Mouse (Mus musculus): Measurements from ENCODE around the gene Aspscr1. TPM values are rescaled to one million over a fixed set of nuclear protein-coding genes. Genes with fewer than 3 reads are reported as not detected.

The Aspscr1 gene
- polyA plus RNA-seq, 1 experiment from 2014 or later: 122 TPM

DNA sequence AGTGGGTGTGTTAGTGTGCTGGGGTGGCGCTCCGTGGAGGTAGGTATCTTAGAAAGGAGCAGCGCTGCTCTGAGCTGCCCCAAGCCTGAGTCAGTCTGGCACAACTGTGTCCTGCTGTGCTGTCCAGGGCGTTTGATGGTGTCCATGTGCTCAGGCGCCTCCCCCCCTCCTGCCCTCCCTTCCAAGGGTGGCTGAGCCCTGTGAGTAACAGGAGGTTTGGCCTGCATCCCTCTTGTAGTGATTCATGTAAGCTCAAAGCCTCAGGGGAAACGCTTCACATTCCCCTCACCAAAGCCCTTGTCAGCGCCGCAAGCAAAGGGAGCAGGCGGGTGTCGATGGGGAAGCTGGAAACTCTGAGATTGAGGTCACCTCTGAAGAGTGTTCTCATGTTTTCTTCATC lies 25.0 kb downstream of the Aspscr1 start:
- Histone ChIP-seq H3K9me3 (ENCODE audit: control insufficient read depth, low read length) (no peaks in the 10 kb centered on the region), H3K4me2 (ENCODE audit: low read depth, severe bottlenecking) (no peak overlapping the region), H3K9ac (ENCODE audit: low read length) (no peak overlapping the region; the same call in 1 of the 2 replicates), H3K36me3 (ENCODE audit: control insufficient read depth, insufficient read depth, low read length) (peaks cover 14% of the 10 kb centered on the region; the same call in 1 of the 2 replicates), H3K27ac (replicated peaks; ENCODE audit: low read depth, low read length) (peak overlapping the region; percentile 45), H3K4me1 (ENCODE audit: control insufficient read depth, insufficient read depth, low read length) (peaks cover 31% of the 10 kb centered on the region), H3K4me3 (ENCODE audit: low read depth, low read length) (no peak overlapping the region), H3K27me3 (ENCODE audit: control insufficient read depth, insufficient read depth, low read length) (no peaks in the 10 kb centered on the region)
- WGBS: 35% methylated on average over 10 of the region's 10 CpGs
- ATAC-seq (ENCODE audit: insufficient number of reproducible peaks, low FRiP score, low TSS enrichment, low read depth) (no peak), DNase-seq (ENCODE audit: low spot score) (no peak)

GRCm38 (mm10) chr11:120703696-120704454 lies 31.1 kb downstream of the Aspscr1 start:
- peak overlapping the region; percentile 31 for H3K9ac ChIP-seq (ENCODE audit: low read length)
- peak overlapping the region; percentile 7; the same call in 1 of the 2 replicates for H3K4me2 ChIP-seq (ENCODE audit: low read depth, severe bottlenecking)
- H3K4me1 ChIP-seq (ENCODE audit: control insufficient read depth, insufficient read depth, low read length): peaks cover 48% of the 10 kb centered on the region
- peak overlapping the region; percentile 81 for H3K27ac ChIP-seq (replicated peaks; ENCODE audit: low read depth, low read length)
- peak; percentile 49 for DNase-seq (ENCODE audit: low spot score)
- no peaks in the 10 kb centered on the region for H3K27me3 ChIP-seq (ENCODE audit: control insufficient read depth, insufficient read depth, low read length)
- H3K4me3 ChIP-seq (ENCODE audit: low read depth, low read length): peak overlapping the region; percentile 1; the same call in 1 of the 2 replicates
- H3K36me3 ChIP-seq (ENCODE audit: control insufficient read depth, insufficient read depth, low read length): peaks cover 12% of the 10 kb centered on the region; the same call in 1 of the 2 replicates
- ATAC-seq (ENCODE audit: insufficient number of reproducible peaks, low FRiP score, low TSS enrichment, low read depth): no peak
- 16% methylated on average over 15 of the region's 15 CpGs for WGBS
- H3K9me3 ChIP-seq (ENCODE audit: control insufficient read depth, low read length): no peaks in the 10 kb centered on the region

- no peak for ATAC-seq (ENCODE audit: insufficient number of reproducible peaks, low FRiP score, low TSS enrichment, low read depth)
- Histone ChIP-seq H3K4me2 (ENCODE audit: low read depth, severe bottlenecking) (peak overlapping the region; percentile 25; the same call in 1 of the 2 replicates), H3K9ac (ENCODE audit: low read length) (peak overlapping the region; percentile 31), H3K9me3 (ENCODE audit: control insufficient read depth, low read length) (no peaks in the 10 kb centered on the region), H3K36me3 (ENCODE audit: control insufficient read depth, insufficient read depth, low read length) (peaks cover 9% of the 10 kb centered on the region; the same call in 1 of the 2 replicates), H3K27me3 (ENCODE audit: control insufficient read depth, insufficient read depth, low read length) (no peaks in the 10 kb centered on the region), H3K4me1 (ENCODE audit: control insufficient read depth, insufficient read depth, low read length) (peaks cover 48% of the 10 kb centered on the region), H3K27ac (replicated peaks; ENCODE audit: low read depth, low read length) (peak overlapping the region; percentile 81), H3K4me3 (ENCODE audit: low read depth, low read length) (no peak overlapping the region)
- DNase-seq (ENCODE audit: low spot score): peak; percentile 54
- WGBS: 8% methylated on average over 8 of the region's 8 CpGs
Measured at GRCm38 (mm10) chr11:120704486-120705325, 31.9 kb downstream of the Aspscr1 start.

DNA sequence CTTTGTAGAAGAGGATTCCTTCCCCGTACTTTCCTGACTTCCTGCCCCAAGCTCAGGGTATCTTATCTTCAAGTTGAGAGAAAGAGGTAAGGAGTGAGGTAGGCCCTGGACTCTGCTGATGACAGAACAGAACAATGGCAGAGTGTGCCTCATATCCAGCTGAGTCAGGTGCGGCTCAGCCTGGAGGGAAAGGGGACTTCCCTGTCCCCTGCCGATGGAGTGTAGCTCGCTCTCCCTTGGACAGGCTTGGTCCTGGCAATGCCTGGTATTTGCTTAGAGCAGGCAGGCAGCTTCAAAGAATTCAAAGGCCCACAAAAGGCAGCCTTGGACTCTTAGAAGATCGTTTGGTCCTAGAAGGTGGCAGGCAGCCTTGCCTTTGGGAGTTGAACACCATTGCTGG lies 33.3 kb downstream of the Aspscr1 start:
- Histone ChIP-seq H3K4me3 (ENCODE audit: low read depth, low read length) (no peak overlapping the region), H3K4me2 (ENCODE audit: low read depth, severe bottlenecking) (no peak overlapping the region), H3K27ac (replicated peaks; ENCODE audit: low read depth, low read length) (peak overlapping the region; percentile 89; the same call in 1 of the 2 replicates), H3K9ac (ENCODE audit: low read length) (no peak overlapping the region), H3K27me3 (ENCODE audit: control insufficient read depth, insufficient read depth, low read length) (no peaks in the 10 kb centered on the region), H3K4me1 (ENCODE audit: control insufficient read depth, insufficient read depth, low read length) (peaks cover 48% of the 10 kb centered on the region), H3K9me3 (ENCODE audit: control insufficient read depth, low read length) (no peaks in the 10 kb centered on the region), H3K36me3 (ENCODE audit: control insufficient read depth, insufficient read depth, low read length) (peaks cover 4% of the 10 kb centered on the region; the same call in 1 of the 2 replicates)
- DNase-seq (ENCODE audit: low spot score): no peak
- WGBS: 55% methylated on average over 5 of the region's 5 CpGs
- no peak for ATAC-seq (ENCODE audit: insufficient number of reproducible peaks, low FRiP score, low TSS enrichment, low read depth)

DNA sequence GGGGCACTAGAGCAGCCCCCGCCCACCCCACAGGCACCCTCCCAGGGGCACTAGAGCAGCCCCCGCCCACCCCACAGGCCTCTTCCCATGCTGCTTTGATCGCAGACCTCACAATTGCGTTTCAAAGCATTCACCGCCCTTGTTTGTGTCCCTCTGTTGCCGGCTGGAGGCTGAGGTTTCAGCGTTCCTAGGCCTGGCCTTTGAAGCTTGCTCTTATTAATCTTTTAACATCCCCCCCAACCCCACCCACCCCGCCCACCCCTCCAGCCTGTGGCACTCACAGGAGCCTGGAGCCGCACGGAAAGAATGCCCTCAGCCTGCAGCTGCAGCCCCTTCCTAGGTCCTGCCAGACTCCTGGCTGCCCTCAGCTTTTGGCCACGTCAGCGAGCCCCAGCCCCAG lies 34.5 kb downstream of the Aspscr1 start:
- Histone ChIP-seq H3K4me1 (ENCODE audit: control insufficient read depth, insufficient read depth, low read length) (peaks cover 56% of the 10 kb centered on the region), H3K9me3 (ENCODE audit: control insufficient read depth, low read length) (no peaks in the 10 kb centered on the region), H3K36me3 (ENCODE audit: control insufficient read depth, insufficient read depth, low read length) (peaks cover 4% of the 10 kb centered on the region; the same call in 1 of the 2 replicates), H3K27me3 (ENCODE audit: control insufficient read depth, insufficient read depth, low read length) (no peaks in the 10 kb centered on the region), H3K27ac (replicated peaks; ENCODE audit: low read depth, low read length) (peak overlapping the region; percentile 89), H3K4me2 (ENCODE audit: low read depth, severe bottlenecking) (peak overlapping the region; percentile 22; the same call in 1 of the 2 replicates), H3K4me3 (ENCODE audit: low read depth, low read length) (no peak overlapping the region), H3K9ac (ENCODE audit: low read length) (0 out of 2 replicates have a peak overlapping the region, but pooled peaks have one; percentile 17)
- 3% methylated on average over 12 of the region's 12 CpGs for WGBS
- DNase-seq (ENCODE audit: low spot score): peak; percentile 58
- no peak for ATAC-seq (ENCODE audit: insufficient number of reproducible peaks, low FRiP score, low TSS enrichment, low read depth)

- DNase-seq (ENCODE audit: low spot score) (no peak), ATAC-seq (ENCODE audit: insufficient number of reproducible peaks, low FRiP score, low TSS enrichment, low read depth) (no peak)
- H3K27me3 ChIP-seq (ENCODE audit: control insufficient read depth, insufficient read depth, low read length): no peaks in the 10 kb centered on the region
- H3K4me2 ChIP-seq (ENCODE audit: low read depth, severe bottlenecking): peak overlapping the region; percentile 19; the same call in 1 of the 2 replicates
- peak overlapping the region; percentile 89; the same call in 1 of the 2 replicates for H3K27ac ChIP-seq (replicated peaks; ENCODE audit: low read depth, low read length)
- peaks cover 62% of the 10 kb centered on the region for H3K4me1 ChIP-seq (ENCODE audit: control insufficient read depth, insufficient read depth, low read length)
- peak overlapping the region; percentile 2; the same call in 1 of the 2 replicates for H3K9ac ChIP-seq (ENCODE audit: low read length)
- WGBS: 14% methylated on average over 5 of the region's 5 CpGs
- H3K9me3 ChIP-seq (ENCODE audit: control insufficient read depth, low read length): no peaks in the 10 kb centered on the region
- H3K4me3 ChIP-seq (ENCODE audit: low read depth, low read length): no peak overlapping the region
- H3K36me3 ChIP-seq (ENCODE audit: control insufficient read depth, insufficient read depth, low read length): peaks cover 4% of the 10 kb centered on the region; the same call in 1 of the 2 replicates
Measured at GRCm38 (mm10) chr11:120707969-120708368, 35.2 kb downstream of the Aspscr1 start.

DNA sequence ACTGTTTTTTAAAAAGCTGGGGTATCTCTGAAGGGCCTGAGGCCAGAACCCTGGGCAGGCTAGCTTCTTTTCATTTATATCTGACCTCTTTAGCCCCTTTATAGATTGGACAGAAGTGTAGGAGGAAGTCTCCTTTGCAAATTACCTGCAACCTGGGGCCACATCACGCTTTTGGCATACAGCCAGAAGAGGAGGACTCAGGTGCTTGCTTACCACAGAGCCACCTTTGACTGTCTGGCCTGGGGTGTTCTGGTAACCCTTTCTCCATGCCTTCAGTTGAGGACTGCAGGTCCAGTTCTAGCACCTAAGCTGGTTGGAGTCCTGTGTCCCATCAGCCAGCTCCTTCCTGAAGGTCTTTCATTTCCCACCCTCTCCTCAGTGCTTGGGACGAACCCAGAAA lies 36.8 kb downstream of the Aspscr1 start:
- DNase-seq (ENCODE audit: low spot score): no peak
- peaks cover 51% of the 10 kb centered on the region for H3K4me1 ChIP-seq (ENCODE audit: control insufficient read depth, insufficient read depth, low read length)
- no peaks in the 10 kb centered on the region for H3K9me3 ChIP-seq (ENCODE audit: control insufficient read depth, low read length)
- no peaks in the 10 kb centered on the region for H3K36me3 ChIP-seq (ENCODE audit: control insufficient read depth, insufficient read depth, low read length)
- no peak for ATAC-seq (ENCODE audit: insufficient number of reproducible peaks, low FRiP score, low TSS enrichment, low read depth)
- no peak overlapping the region for H3K27ac ChIP-seq (replicated peaks; ENCODE audit: low read depth, low read length)
- H3K27me3 ChIP-seq (ENCODE audit: control insufficient read depth, insufficient read depth, low read length): no peaks in the 10 kb centered on the region
- H3K4me2 ChIP-seq (ENCODE audit: low read depth, severe bottlenecking): no peak overlapping the region
- no peak overlapping the region for H3K4me3 ChIP-seq (ENCODE audit: low read depth, low read length)
- H3K9ac ChIP-seq (ENCODE audit: low read length): no peak overlapping the region
- 78% methylated on average over 2 of the region's 2 CpGs for WGBS

DNA sequence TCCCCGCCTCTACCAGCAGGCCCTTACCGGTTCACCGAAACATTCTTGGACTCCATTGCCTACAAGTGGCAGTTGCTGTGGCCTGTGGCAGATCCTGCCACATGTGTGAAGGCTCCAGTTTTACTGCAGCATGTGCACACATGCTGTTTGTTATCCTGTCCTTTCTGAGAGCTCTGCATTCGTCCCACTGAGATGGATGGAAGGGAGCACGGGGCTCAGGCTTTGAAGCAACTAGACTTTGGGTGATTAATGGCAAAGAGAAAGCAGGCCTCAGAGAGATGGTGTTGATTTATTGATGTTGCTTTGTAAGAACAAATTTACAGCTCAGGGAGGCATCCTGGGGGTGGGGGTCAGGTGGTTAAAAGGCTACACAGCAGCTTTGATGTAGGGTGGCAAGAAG lies 37.9 kb downstream of the Aspscr1 start:
- H3K9me3 ChIP-seq (ENCODE audit: control insufficient read depth, low read length): no peaks in the 10 kb centered on the region
- DNase-seq (ENCODE audit: low spot score) (no peak), ATAC-seq (ENCODE audit: insufficient number of reproducible peaks, low FRiP score, low TSS enrichment, low read depth) (no peak)
- peaks cover 3% of the 10 kb centered on the region; the same call in 1 of the 2 replicates for H3K36me3 ChIP-seq (ENCODE audit: control insufficient read depth, insufficient read depth, low read length)
- WGBS: 17% methylated on average over 5 of the region's 5 CpGs
- no peak overlapping the region for H3K9ac ChIP-seq (ENCODE audit: low read length)
- no peak overlapping the region for H3K4me2 ChIP-seq (ENCODE audit: low read depth, severe bottlenecking)
- H3K4me1 ChIP-seq (ENCODE audit: control insufficient read depth, insufficient read depth, low read length): peaks cover 43% of the 10 kb centered on the region
- H3K4me3 ChIP-seq (ENCODE audit: low read depth, low read length): no peak overlapping the region
- no peaks in the 10 kb centered on the region for H3K27me3 ChIP-seq (ENCODE audit: control insufficient read depth, insufficient read depth, low read length)
- no peak overlapping the region for H3K27ac ChIP-seq (replicated peaks; ENCODE audit: low read depth, low read length)

Measured in limb, embryonic 11.5 days (tissue).